Mouse (Mus musculus): ENCODE data around the gene Enpp4.
A peak's percentile ranks its signal among the peaks of the same experiment; 100 is the strongest.

Gene Enpp4

GRCm38 (mm10) chr17:44105287-44106138, at the start of gene Enpp4:
Gene Enpp4 (minus strand): TSS chr17:44105809.
- DNase-seq (ENCODE audit: low read depth), result peak; percentile 83

- no peak for DNase-seq (ENCODE audit: low read depth)
These were observed 49.6 kb upstream of the Enpp4 start for GRCm38 (mm10) chr17:44155204-44155603.

- no peak for DNase-seq (ENCODE audit: low read depth)
These were observed 48.3 kb upstream of the Enpp4 start for GRCm38 (mm10) chr17:44153871-44154270.

- DNase-seq (ENCODE audit: low read depth), result no peak
These were observed 46.3 kb upstream of the Enpp4 start for GRCm38 (mm10) chr17:44151889-44152288.

- DNase-seq (ENCODE audit: low read depth), result peak; percentile 46
These were observed 45.5 kb upstream of the Enpp4 start for GRCm38 (mm10) chr17:44151130-44151529.

GRCm38 (mm10) chr17:44148109-44148846, 42.7 kb upstream of the Enpp4 start:
- DNase-seq (ENCODE audit: low read depth), result no peak

- DNase-seq (ENCODE audit: low read depth), result no peak
These were observed 40.2 kb upstream of the Enpp4 start for GRCm38 (mm10) chr17:44145806-44146205.

GRCm38 (mm10) chr17:44136863-44137640, 31.4 kb upstream of the Enpp4 start:
- no peak for DNase-seq (ENCODE audit: low read depth)

- DNase-seq (ENCODE audit: low read depth), result no peak
These were observed 30.4 kb upstream of the Enpp4 start for GRCm38 (mm10) chr17:44136018-44136417.

GRCm38 (mm10) chr17:44134545-44134944, 28.9 kb upstream of the Enpp4 start:
- no peak for DNase-seq (ENCODE audit: low read depth)

- no peak for DNase-seq (ENCODE audit: low read depth)
These were observed 28.5 kb upstream of the Enpp4 start for GRCm38 (mm10) chr17:44134106-44134505.

- peak; percentile 87 for DNase-seq (ENCODE audit: low read depth)
These were observed 24.8 kb upstream of the Enpp4 start for GRCm38 (mm10) chr17:44130429-44130828.

- no peak for DNase-seq (ENCODE audit: low read depth)
These were observed 23.6 kb upstream of the Enpp4 start for GRCm38 (mm10) chr17:44129092-44129750.

GRCm38 (mm10) chr17:44121366-44122100, 15.9 kb upstream of the Enpp4 start:
- DNase-seq (ENCODE audit: low read depth), result peak; percentile 62

GRCm38 (mm10) chr17:44118231-44118630, 12.6 kb upstream of the Enpp4 start:
- DNase-seq (ENCODE audit: low read depth), result no peak

- no peak for DNase-seq (ENCODE audit: low read depth)
These were observed 12.1 kb upstream of the Enpp4 start for GRCm38 (mm10) chr17:44117721-44118120.

- DNase-seq (ENCODE audit: low read depth), result no peak
These were observed 11.0 kb upstream of the Enpp4 start for GRCm38 (mm10) chr17:44116584-44116983.

- DNase-seq (ENCODE audit: low read depth), result no peak
These were observed 2.7 kb upstream of the Enpp4 start for GRCm38 (mm10) chr17:44108331-44108730.

GRCm38 (mm10) chr17:44101961-44102360, 3.6 kb downstream of the Enpp4 start:
- no peak for DNase-seq (ENCODE audit: low read depth)

- DNase-seq (ENCODE audit: low read depth), result no peak
These were observed 4.7 kb downstream of the Enpp4 start for GRCm38 (mm10) chr17:44100906-44101305.

- no peak for DNase-seq (ENCODE audit: low read depth)
These were observed 5.1 kb downstream of the Enpp4 start for GRCm38 (mm10) chr17:44100486-44100885.
